Mouse (Mus musculus) liver, embryonic 14.5 days (tissue): ENCODE results near the gene Nt5dc2.

Experiments
- CTCF ChIP-seq: IDR thresholded peaks from 2 replicates; pipeline ENCODE4 v1.5.1; 2016; ENCODE audit warnings: antibody characterized with exemption, low read depth, control low read depth
- EP300 ChIP-seq: IDR thresholded peaks from 2 replicates; pipeline ENCODE4 v1.6.1; 2016; ENCODE audit warnings: antibody characterized with exemption, low read depth

GRCm38 (mm10) chr14:31115522-31115921 is 15.3 kb upstream of the Nt5dc2 start:
- TF ChIP-seq CTCF, result no peak
- TF ChIP-seq EP300, result no peak
